Mouse (Mus musculus) hindbrain, embryonic 15.5 days (tissue): ENCODE measurements around the gene Qk. TPM values are rescaled to one million over a fixed set of nuclear protein-coding genes. Genes with fewer than 3 reads are reported as not detected.
A peak's percentile ranks its signal among the peaks of the same experiment; 100 is the strongest.

ENCODE experiments used
- ATAC-seq: fragments of 200-750 bp; cut with Nextera tagmentation; 2 replicates; pipeline ENCODE4 v1.8.0; 2017; ENCODE audit warnings: low read depth, moderate number of reproducible peaks, moderate TSS enrichment; ENCODE audit not compliant: low FRiP score
- H3K27ac ChIP-seq: fragments of 300-500 bp; sonication (generic); replicated peaks from 2 replicates; pipeline ENCODE4 v1.5.1; 2015; ENCODE audit warnings: mild to moderate bottlenecking, inconsistent platforms
- H3K27me3 ChIP-seq: fragments of 300-500 bp; sonication (generic); 2 replicates; pipeline ENCODE4 v1.6.1; 2015; ENCODE audit warnings: control low read depth, inconsistent platforms
- H3K36me3 ChIP-seq: fragments of 300-500 bp; sonication (generic); 2 replicates; pipeline ENCODE4 v1.6.1; 2015; ENCODE audit warnings: control low read depth, inconsistent platforms
- H3K4me1 ChIP-seq: fragments of 300-500 bp; sonication (generic); replicated peaks from 2 replicates; pipeline ENCODE4 v1.6.1; 2015; ENCODE audit warnings: control low read depth, inconsistent platforms
- H3K4me2 ChIP-seq: fragments of 300-500 bp; sonication (generic); 2 replicates; pipeline ENCODE4 v1.6.1; 2015; ENCODE audit warnings: moderate library complexity, mild to moderate bottlenecking, inconsistent platforms
- H3K4me3 ChIP-seq: fragments of 300-500 bp; sonication (generic); 2 replicates; pipeline ENCODE4 v1.5.1; 2015; ENCODE audit warnings: mild to moderate bottlenecking, inconsistent platforms
- H3K9ac ChIP-seq: fragments of 300-500 bp; sonication (generic); 2 replicates; pipeline ENCODE4 v1.6.1; 2015; ENCODE audit warnings: inconsistent platforms
- H3K9me3 ChIP-seq: fragments of 300-500 bp; sonication (generic); 2 replicates; pipeline ENCODE4 v1.6.1; 2016; ENCODE audit warnings: control low read depth, inconsistent platforms
- WGBS: fragments of 180-500 bp; shearing (Covaris S2); methylation state at CpG from one replicate; pipeline ENCODE4 v1.1.7; 2015; 5-methylcytosine and 5-hydroxymethylcytosine counted together
- polyA plus RNA-seq: library from polyadenylated mRNA; unstranded; fragments of >200 nt; fragmentation: Nextera tagmentation; extraction: Ambion mirVana; gene quantifications from 2 replicates; pipeline ENCODE4 v1.2.1, GENCODE M21; 2015

Qk gene
- polyA plus RNA-seq, 1 experiment from 2014 or later, result 47.2 TPM

GRCm38 (mm10) chr17:10321754-10322153 lies 2.1 kb upstream of the Qk start:
- no peak overlapping the region; the same call in 1 of the 2 replicates for H3K27ac ChIP-seq

GRCm38 (mm10) chr17:10321092-10321491 lies 1.4 kb upstream of the Qk start:
- H3K9me3 ChIP-seq, result no peaks in the 10 kb centered on the region
- H3K4me1 ChIP-seq, result peaks cover 26% of the 10 kb centered on the region
- H3K27ac ChIP-seq, result peak overlapping the region; percentile 48
- 16% methylated on average over 1 of the region's 1 CpGs for WGBS
- H3K9ac ChIP-seq, result peak overlapping the region; percentile 37; the same call in 1 of the 2 replicates
- peak overlapping the region; percentile 53 for H3K4me2 ChIP-seq
- no peak for ATAC-seq
- H3K36me3 ChIP-seq, result no peaks in the 10 kb centered on the region
- 0 out of 2 replicates have a peak overlapping the region, but pooled peaks have one; percentile 18 for H3K4me3 ChIP-seq
- H3K27me3 ChIP-seq, result no peaks in the 10 kb centered on the region

More at GRCm38 (mm10) chr17:10321754-10322153, 2.1 kb upstream of the Qk start:
- Histone ChIP-seq H3K27me3 (no peaks in the 10 kb centered on the region), H3K4me3 (no peak overlapping the region), H3K4me1 (peaks cover 23% of the 10 kb centered on the region), H3K9ac (no peak overlapping the region), H3K36me3 (no peaks in the 10 kb centered on the region), H3K9me3 (no peaks in the 10 kb centered on the region), H3K4me2 (peak overlapping the region; percentile 53)
- ATAC-seq, result no peak
- WGBS, result 58% methylated on average over 4 of the region's 4 CpGs

- peak overlapping the region; percentile 98 for H3K27ac ChIP-seq
- H3K4me1 ChIP-seq, result peaks cover 26% of the 10 kb centered on the region
- H3K27me3 ChIP-seq, result no peaks in the 10 kb centered on the region
- WGBS, result 8% methylated on average over 10 of the region's 10 CpGs
- H3K9me3 ChIP-seq, result no peaks in the 10 kb centered on the region
- no peaks in the 10 kb centered on the region for H3K36me3 ChIP-seq
- no peak for ATAC-seq
- peak overlapping the region; percentile 64 for H3K4me2 ChIP-seq
- peak overlapping the region; percentile 82 for H3K4me3 ChIP-seq
- H3K9ac ChIP-seq, result peak overlapping the region; percentile 91
Observed at GRCm38 (mm10) chr17:10320456-10320790, 769 bp upstream of the Qk start.

- Histone ChIP-seq H3K4me1 (peaks cover 32% of the 10 kb centered on the region), H3K27ac (peak overlapping the region; percentile 98), H3K4me2 (peak overlapping the region; percentile 64; the same call in 1 of the 2 replicates), H3K27me3 (no peaks in the 10 kb centered on the region), H3K36me3 (no peaks in the 10 kb centered on the region), H3K9ac (peak overlapping the region; percentile 96), H3K4me3 (peak overlapping the region; percentile 82), H3K9me3 (no peaks in the 10 kb centered on the region)
- 0% methylated on average over 21 of the region's 46 CpGs for WGBS
- no peak; the same call in 1 of the 2 replicates for ATAC-seq
Observed at GRCm38 (mm10) chr17:10319431-10319684, 296 bp downstream of the Qk start.

GRCm38 (mm10) chr17:10318561-10319430 lies 858 bp downstream of the Qk start:
- Histone ChIP-seq H3K4me3 (peak overlapping the region; percentile 82), H3K4me2 (peak overlapping the region; percentile 63), H3K9ac (peak overlapping the region; percentile 96), H3K4me1 (peaks cover 32% of the 10 kb centered on the region), H3K27ac (peak overlapping the region; percentile 98), H3K27me3 (no peaks in the 10 kb centered on the region), H3K36me3 (no peaks in the 10 kb centered on the region), H3K9me3 (no peaks in the 10 kb centered on the region)
- ATAC-seq, result peak; percentile 54
- under 1% methylated on average over 31 of the region's 153 CpGs for WGBS

- peak overlapping the region; percentile 82 for H3K4me3 ChIP-seq
- H3K9ac ChIP-seq, result peak overlapping the region; percentile 96
- H3K4me2 ChIP-seq, result peak overlapping the region; percentile 63
- peak overlapping the region; percentile 98 for H3K27ac ChIP-seq
- H3K4me1 ChIP-seq, result peaks cover 27% of the 10 kb centered on the region
- H3K27me3 ChIP-seq, result no peaks in the 10 kb centered on the region
- under 1% methylated on average over 42 of the region's 46 CpGs for WGBS
- ATAC-seq, result no peak
- no peaks in the 10 kb centered on the region for H3K9me3 ChIP-seq
- H3K36me3 ChIP-seq, result no peaks in the 10 kb centered on the region
Observed at GRCm38 (mm10) chr17:10317981-10318551, 1.6 kb downstream of the Qk start.

GRCm38 (mm10) chr17:10317186-10317585 lies 2.5 kb downstream of the Qk start:
- Histone ChIP-seq H3K4me1 (peaks cover 27% of the 10 kb centered on the region), H3K27me3 (no peaks in the 10 kb centered on the region), H3K36me3 (no peaks in the 10 kb centered on the region), H3K27ac (peak overlapping the region; percentile 98), H3K4me3 (peak overlapping the region; percentile 82), H3K9me3 (no peaks in the 10 kb centered on the region), H3K9ac (peak overlapping the region; percentile 96), H3K4me2 (peak overlapping the region; percentile 63)
- 1% methylated on average over 4 of the region's 4 CpGs for WGBS
- no peak for ATAC-seq

- Histone ChIP-seq H3K4me3 (peak overlapping the region; percentile 42), H3K4me2 (peak overlapping the region; percentile 63), H3K27ac (peak overlapping the region; percentile 69), H3K4me1 (peaks cover 23% of the 10 kb centered on the region), H3K9ac (peak overlapping the region; percentile 48), H3K27me3 (no peaks in the 10 kb centered on the region), H3K9me3 (no peaks in the 10 kb centered on the region), H3K36me3 (no peaks in the 10 kb centered on the region)
- WGBS, result 0% methylated on average over 1 of the region's 1 CpGs
- ATAC-seq, result no peak
Observed at GRCm38 (mm10) chr17:10316446-10316845, 3.2 kb downstream of the Qk start.

- Histone ChIP-seq H3K36me3 (no peaks in the 10 kb centered on the region), H3K27ac (no peak overlapping the region), H3K4me1 (peaks cover 29% of the 10 kb centered on the region), H3K9ac (no peak overlapping the region), H3K27me3 (no peaks in the 10 kb centered on the region), H3K4me3 (no peak overlapping the region), H3K4me2 (peak overlapping the region; percentile 43), H3K9me3 (no peaks in the 10 kb centered on the region)
- no peak for ATAC-seq
- WGBS, result 53% methylated on average over 1 of the region's 1 CpGs
Observed at GRCm38 (mm10) chr17:10310046-10310445, 9.6 kb downstream of the Qk start.

- no peak overlapping the region for H3K9ac ChIP-seq
- 19% methylated on average over 4 of the region's 4 CpGs for WGBS
- H3K4me1 ChIP-seq, result peaks cover 23% of the 10 kb centered on the region
- no peaks in the 10 kb centered on the region for H3K9me3 ChIP-seq
- H3K4me3 ChIP-seq, result peak overlapping the region; percentile 11; the same call in 1 of the 2 replicates
- peak overlapping the region; percentile 43 for H3K4me2 ChIP-seq
- peak; percentile 72 for ATAC-seq
- H3K36me3 ChIP-seq, result no peaks in the 10 kb centered on the region
- H3K27ac ChIP-seq, result peak overlapping the region; percentile 38
- H3K27me3 ChIP-seq, result no peaks in the 10 kb centered on the region
Observed at GRCm38 (mm10) chr17:10309135-10309623, 10.5 kb downstream of the Qk start.

- H3K27me3 ChIP-seq, result no peaks in the 10 kb centered on the region
- WGBS, result 47% methylated on average over 2 of the region's 2 CpGs
- 0 out of 2 replicates have a peak overlapping the region, but pooled peaks have one; percentile 38 for H3K27ac ChIP-seq
- H3K4me1 ChIP-seq, result peaks cover 21% of the 10 kb centered on the region
- H3K9ac ChIP-seq, result no peak overlapping the region
- peak overlapping the region; percentile 9; the same call in 1 of the 2 replicates for H3K4me2 ChIP-seq
- no peak overlapping the region for H3K4me3 ChIP-seq
- no peaks in the 10 kb centered on the region for H3K36me3 ChIP-seq
- no peak for ATAC-seq
- no peaks in the 10 kb centered on the region for H3K9me3 ChIP-seq
Observed at GRCm38 (mm10) chr17:10306424-10306823, 13.2 kb downstream of the Qk start.

- ATAC-seq, result no peak
- H3K27me3 ChIP-seq, result no peaks in the 10 kb centered on the region
- no peaks in the 10 kb centered on the region for H3K36me3 ChIP-seq
- H3K4me3 ChIP-seq, result no peak overlapping the region
- H3K9me3 ChIP-seq, result no peaks in the 10 kb centered on the region
- peak overlapping the region; percentile 30; the same call in 1 of the 2 replicates for H3K27ac ChIP-seq
- peaks cover 11% of the 10 kb centered on the region; the same call in 1 of the 2 replicates for H3K4me1 ChIP-seq
- H3K9ac ChIP-seq, result no peak overlapping the region
- peak overlapping the region; percentile 31 for H3K4me2 ChIP-seq
Observed at GRCm38 (mm10) chr17:10304001-10304400, 15.7 kb downstream of the Qk start.
